11 mouse cellular contexts compared by ENCODE assay signal in genomic region chr11:112982165-112982801, GRCm38 (mm10).
DNase-seq lines count a peak whose midpoint lies in the region; ATAC-seq and TF ChIP-seq lines count a peak whose summit lies in the region.
"Had no signal": no experiment of that assay in that cellular context is flagged by ENCODE, and none has a peak within 500 bp of the region (broad histone marks: within the 10 kb centered on the region; RNA-seq: fewer than 3 reads in every experiment).

No protein-coding gene starts in this region.

- H3K36me3 ChIP-seq in hindbrain, embryonic 10.5 days: no peaks in the 10 kb centered on the region
- H3K36me3 ChIP-seq in midbrain, embryonic 14.5 days (ENCODE audit: control insufficient read depth, insufficient read depth, low read length): no peaks in the 10 kb centered on the region
- H3K36me3 ChIP-seq in heart, embryonic 10.5 days: no peaks in the 10 kb centered on the region
- H3K36me3 ChIP-seq: liver, embryonic 13.5 days had no signal

- DNase-seq in cerebellum, postnatal 14 days: peak; percentile 30 to 50
- DNase-seq in cerebellum, adult 11 months: no peak
- DNase-seq in embryo, embryonic 10 days (ENCODE audit: low spot score): peak; percentile 71
- DNase-seq in hindbrain, embryonic 10.5 days (ENCODE audit: low spot score): peak; percentile 80
- peak; percentile 77 for DNase-seq in midbrain, embryonic 14.5 days
- no peak for DNase-seq in heart, embryonic 10.5 days (ENCODE audit: low spot score)
- DNase-seq in ovary, postnatal 14 days (ENCODE audit: low spot score): no peak
- DNase-seq in left cerebral cortex, adult 2 months (ENCODE audit: extremely low spot score in 1 of 2, low spot score in 2 of 2): no peak
- DNase-seq: adrenal gland, postnatal 36 days; liver, embryonic 13.5 days had no signal

- H3K4me2 ChIP-seq in midbrain, embryonic 14.5 days (ENCODE audit: low read length): peak overlapping the region; percentile 22; the same call in 1 of the 2 replicates
- H3K4me2 ChIP-seq: liver, embryonic 13.5 days had no signal

- H3K27me3 ChIP-seq in hindbrain, embryonic 10.5 days (ENCODE audit: insufficient read depth, poor library complexity, severe bottlenecking): peaks cover 15% of the 10 kb centered on the region
- H3K27me3 ChIP-seq in midbrain, embryonic 14.5 days (ENCODE audit: control insufficient read depth, insufficient read depth, low read length): no peaks in the 10 kb centered on the region
- peaks cover 22% of the 10 kb centered on the region for H3K27me3 ChIP-seq in heart, embryonic 10.5 days (ENCODE audit: insufficient read depth, poor library complexity, severe bottlenecking)

- intact Hi-C loops in left cerebral cortex, adult 2 months (cut with DNase I): loop anchor here (2.0 kb wide), 3 partner anchors 35 to 199 kb away; partner anchors contain the start of gene Sox9

- ATAC-seq in midbrain, embryonic 14.5 days (ENCODE audit: low FRiP score, low TSS enrichment): peak; percentile 66; the same call in 1 of the 2 replicates

- 33% methylated on average over 11 of the region's 11 CpGs for WGBS in hindbrain, embryonic 10.5 days
- 31% methylated on average over 11 of the region's 11 CpGs for WGBS in midbrain, embryonic 14.5 days
- WGBS in heart, embryonic 10.5 days: 74% methylated on average over 11 of the region's 11 CpGs

- peak overlapping the region; percentile 89 for H3K27ac ChIP-seq in hindbrain, embryonic 10.5 days
- H3K27ac ChIP-seq in midbrain, embryonic 14.5 days (replicated peaks; ENCODE audit: low read depth, low read length): no peak overlapping the region; the same call in 1 of the 2 replicates
- H3K27ac ChIP-seq in heart, embryonic 10.5 days: no peak overlapping the region
- no peak overlapping the region for H3K27ac ChIP-seq in left cerebral cortex, adult 2 months
- H3K27ac ChIP-seq: gastrocnemius, adult 2 months; liver, embryonic 13.5 days had no signal

- no peak for TF ChIP-seq CTCF in left cerebral cortex, adult 2 months (IDR thresholded peaks at IDR 0.05)

- H3K4me3 ChIP-seq in hindbrain, embryonic 10.5 days: peak overlapping the region; percentile 24; the same call in 1 of the 2 replicates
- no peak overlapping the region for H3K4me3 ChIP-seq in midbrain, embryonic 14.5 days (replicated peaks; ENCODE audit: low read depth, low read length)
- no peak overlapping the region for H3K4me3 ChIP-seq in heart, embryonic 10.5 days
- no peak overlapping the region for H3K4me3 ChIP-seq in left cerebral cortex, adult 2 months
- H3K4me3 ChIP-seq: gastrocnemius, adult 2 months; liver, embryonic 13.5 days had no signal

- no peak overlapping the region for H3K9ac ChIP-seq in midbrain, embryonic 14.5 days (replicated peaks; ENCODE audit: low read length)
- H3K9ac ChIP-seq: liver, embryonic 13.5 days had no signal

- peaks cover 52% of the 10 kb centered on the region for H3K4me1 ChIP-seq in hindbrain, embryonic 10.5 days (replicated peaks)
- H3K4me1 ChIP-seq in midbrain, embryonic 14.5 days (ENCODE audit: control insufficient read depth, insufficient read depth, low read length): peaks cover 30% of the 10 kb centered on the region
- peaks cover 35% of the 10 kb centered on the region for H3K4me1 ChIP-seq in heart, embryonic 10.5 days

- no peaks in the 10 kb centered on the region for H3K9me3 ChIP-seq in hindbrain, embryonic 10.5 days
- no peaks in the 10 kb centered on the region for H3K9me3 ChIP-seq in midbrain, embryonic 14.5 days (ENCODE audit: control insufficient read depth, low read length)
- no peaks in the 10 kb centered on the region for H3K9me3 ChIP-seq in heart, embryonic 10.5 days
- H3K9me3 ChIP-seq: liver, embryonic 13.5 days had no signal

Comparison
In these comparisons a context has a peak if more than half of its experiments do, and no peak if none do; other contexts are left out.
1. DNase-seq: peak in cerebellum, postnatal 14 days (2 of 2), embryo, embryonic 10 days (single experiment), hindbrain, embryonic 10.5 days (single experiment) and midbrain, embryonic 14.5 days (single experiment); none in cerebellum, adult 11 months (single experiment), heart, embryonic 10.5 days (single experiment), ovary, postnatal 14 days (single experiment) and left cerebral cortex, adult 2 months (0 of 2).